Mouse (Mus musculus): Measurements from ENCODE around the gene Cs.

DNA sequence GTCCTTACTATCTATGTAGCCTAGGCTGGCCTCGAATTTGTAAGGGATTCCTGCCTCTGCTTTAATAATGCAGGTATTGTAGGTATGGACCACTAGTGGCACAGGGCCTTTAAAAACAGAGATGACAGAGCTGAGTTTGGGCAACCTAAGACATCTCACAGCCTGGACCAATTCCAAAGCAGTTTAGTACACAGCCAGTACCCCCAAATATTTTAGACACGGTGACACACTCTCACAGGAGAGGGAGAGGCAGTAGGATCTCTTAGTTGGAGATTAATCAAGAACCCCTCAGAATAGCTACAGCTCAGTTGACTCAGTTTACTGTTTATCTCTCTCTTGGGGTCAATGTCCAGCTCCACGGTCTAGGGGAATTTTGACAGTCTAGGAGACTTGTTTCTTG lies 35.2 kb upstream of the Cs start:
- TF ChIP-seq POLR2A (IDR thresholded peaks at IDR 0.05; ENCODE audit: control insufficient read depth, low read depth, low read length) (no peak), CTCF (IDR thresholded peaks at IDR 0.05; ENCODE audit: control insufficient read depth, insufficient read depth, insufficient replicate concordance, low read depth, low read length) (no peak)

All from testis, adult 2 months (tissue).